Mouse (Mus musculus): ENCODE results near the gene Fam198a.

Gene Fam198a

GRCm38 (mm10) chr9:121950418-121951113, at the start of gene Fam198a:
Fam198a (plus strand) TSS chr9:121950988.
- DNase-seq: peak; percentile 83

- no peak for DNase-seq
These were observed 48.8 kb upstream of the Fam198a start for GRCm38 (mm10) chr9:121901710-121902700.

DNA sequence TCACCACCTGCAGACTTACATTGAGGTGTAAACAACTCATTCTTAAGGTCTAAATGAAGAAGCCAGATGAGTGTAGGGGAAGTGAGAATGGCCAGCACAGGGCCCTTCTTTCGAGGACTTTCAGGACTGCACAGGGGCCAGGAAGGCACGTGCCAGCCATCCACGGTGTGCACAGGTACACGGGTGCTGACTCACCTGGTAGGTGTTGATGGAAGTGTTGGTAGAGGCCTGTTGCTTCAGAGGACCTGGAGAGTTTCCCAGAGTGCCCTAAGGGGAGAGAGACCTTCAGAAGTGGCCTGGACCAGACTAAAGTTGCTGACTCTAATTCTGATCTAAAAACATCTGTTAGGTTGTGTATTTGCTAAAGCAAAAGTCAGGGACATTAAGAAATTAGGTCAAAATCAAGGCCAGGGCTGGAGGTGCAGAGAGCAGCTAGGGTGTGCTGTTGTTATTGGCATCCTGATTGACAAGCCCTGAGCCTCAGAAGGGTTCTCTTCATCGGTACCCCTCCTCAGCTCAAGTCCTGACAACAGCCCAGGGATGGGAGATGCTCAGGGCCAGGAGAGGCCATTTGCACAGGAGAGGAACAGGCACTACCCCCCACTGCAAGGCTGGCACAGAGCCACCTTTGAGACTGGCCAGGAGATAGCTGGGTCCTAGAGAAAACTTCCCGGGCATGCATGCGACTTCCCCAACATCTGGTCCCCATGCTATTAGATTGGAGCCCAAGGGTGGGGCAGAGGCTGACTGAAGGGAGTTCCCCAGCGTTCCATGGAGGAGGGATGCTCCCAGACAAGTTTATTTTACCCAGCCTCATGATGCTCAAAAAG, 47.1 kb upstream of the Fam198a start:
- DNase-seq: no peak

- no peak for DNase-seq
These were observed 46.5 kb upstream of the Fam198a start for GRCm38 (mm10) chr9:121904319-121904718.

GRCm38 (mm10) chr9:121904946-121905345, 45.8 kb upstream of the Fam198a start:
- DNase-seq: no peak

GRCm38 (mm10) chr9:121905556-121906185, 45.1 kb upstream of the Fam198a start:
- DNase-seq: no peak

GRCm38 (mm10) chr9:121906456-121906855, 44.3 kb upstream of the Fam198a start:
- no peak for DNase-seq

GRCm38 (mm10) chr9:121907356-121908070, 43.3 kb upstream of the Fam198a start:
- no peak for DNase-seq

DNA sequence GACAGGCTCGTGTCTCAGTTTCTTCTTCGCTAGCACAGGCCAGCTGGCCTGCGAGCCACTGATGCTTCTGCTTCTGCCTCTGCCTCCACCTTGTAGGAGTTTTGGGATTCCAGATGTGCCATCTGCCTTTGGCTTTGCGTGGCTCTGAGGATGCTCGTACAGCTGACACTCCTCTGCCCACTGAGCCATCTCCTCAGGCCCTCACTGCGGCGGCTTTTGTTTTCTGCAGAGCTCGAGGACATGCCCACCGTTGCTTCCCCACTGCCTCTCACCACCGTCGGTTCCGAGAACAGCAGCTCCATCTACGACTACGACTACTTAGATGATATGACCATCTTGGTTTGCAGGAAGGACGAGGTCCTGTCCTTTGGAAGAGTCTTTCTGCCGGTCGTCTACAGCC, 42.5 kb upstream of the Fam198a start:
- no peak for DNase-seq

- DNase-seq: no peak
These were observed 41.2 kb upstream of the Fam198a start for GRCm38 (mm10) chr9:121909635-121910034.

GRCm38 (mm10) chr9:121911196-121911595, 39.6 kb upstream of the Fam198a start:
- no peak for DNase-seq

DNA sequence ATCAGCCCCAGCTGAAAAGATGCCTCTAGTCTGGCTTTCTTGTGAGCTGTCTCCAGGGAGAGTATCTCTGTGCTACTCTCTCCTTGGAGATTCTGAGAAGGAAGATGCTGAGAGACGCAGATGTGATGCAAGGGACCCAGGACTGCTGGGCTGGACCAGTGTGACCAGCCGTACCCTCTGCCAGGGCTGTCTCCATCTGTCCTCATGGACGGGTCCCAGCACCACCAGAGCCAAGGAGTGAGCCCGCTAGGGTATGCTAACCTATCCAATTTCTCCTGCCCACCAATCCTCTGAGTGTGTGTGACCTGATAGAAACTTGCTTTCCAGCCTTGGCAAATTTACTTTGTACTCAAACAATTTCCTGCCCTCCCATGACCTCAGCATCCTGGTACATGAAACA, 38.0 kb upstream of the Fam198a start:
- DNase-seq: no peak

DNA sequence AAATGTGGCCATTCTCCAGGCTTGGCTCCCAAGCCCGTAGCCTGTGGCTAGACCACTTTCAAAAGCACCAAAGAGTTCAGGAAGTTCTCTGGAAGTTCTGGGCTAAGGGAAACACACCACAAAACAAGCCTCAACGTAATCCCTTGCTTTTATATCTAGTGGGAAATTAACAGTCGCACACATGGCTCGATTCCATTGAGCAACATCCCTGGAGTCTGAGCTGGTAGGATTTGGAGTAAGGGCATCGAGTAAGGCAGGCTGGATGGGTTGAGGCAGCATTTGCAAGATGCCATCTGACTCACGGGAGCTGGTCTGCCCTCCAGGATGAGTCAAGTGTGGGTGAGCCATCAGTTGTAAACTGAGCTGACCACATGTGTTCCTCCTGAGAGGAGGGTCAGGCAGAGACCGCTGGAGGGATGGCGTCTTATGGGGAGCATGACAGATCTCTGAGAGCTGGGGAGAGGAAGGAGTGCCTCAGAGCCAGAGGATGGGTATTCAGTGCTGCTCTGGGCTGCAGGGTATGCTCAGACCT, 36.5 kb upstream of the Fam198a start:
- DNase-seq: no peak

GRCm38 (mm10) chr9:121915056-121915455, 35.7 kb upstream of the Fam198a start:
- no peak for DNase-seq

GRCm38 (mm10) chr9:121916102-121916501, 34.7 kb upstream of the Fam198a start, which contains the start of gene Cyp8b1:
Cyp8b1 (minus strand) TSS chr9:121916305.
- DNase-seq: no peak

DNA sequence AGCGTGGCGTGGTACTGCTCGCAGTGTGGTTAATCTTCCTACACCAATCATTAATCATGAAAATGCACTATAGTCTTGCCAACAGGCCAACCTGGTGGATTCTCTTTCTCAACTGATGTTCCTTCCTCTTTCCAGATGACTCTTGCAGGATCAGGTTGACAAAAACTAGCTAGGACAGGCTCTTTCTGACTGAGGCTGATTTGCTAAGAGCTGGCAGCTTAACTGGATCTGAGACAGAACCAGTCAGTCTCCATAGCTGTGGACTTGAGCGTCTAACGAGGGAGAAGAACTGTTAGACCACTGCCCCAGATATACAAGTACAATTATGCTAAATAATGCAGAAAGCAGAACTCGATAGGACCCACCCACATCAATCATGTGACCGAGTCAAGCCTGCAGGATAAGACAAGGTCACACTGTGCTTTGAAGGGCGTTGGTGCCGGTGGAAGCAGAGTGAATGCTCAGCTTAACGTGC, 31.7 kb upstream of the Fam198a start:
- no peak for DNase-seq

DNA sequence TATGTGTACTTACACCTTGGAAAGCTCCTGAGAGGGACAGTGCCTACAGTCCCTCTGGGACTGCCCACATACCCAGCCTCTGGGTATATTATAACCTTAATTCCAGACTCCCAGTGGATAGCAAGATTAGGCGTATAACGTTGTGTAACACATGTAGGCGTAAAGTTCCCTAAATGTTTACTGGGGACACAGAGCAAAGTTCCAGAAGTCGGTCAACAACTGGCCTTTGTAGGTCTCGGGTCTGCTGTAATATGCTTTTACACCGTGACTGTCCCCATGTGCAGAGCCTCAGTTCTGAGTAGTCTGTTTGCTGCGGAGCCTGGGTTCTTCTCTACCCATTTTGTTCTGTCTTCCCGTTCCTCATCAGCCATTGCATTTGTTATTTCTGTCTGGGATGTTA, 27.3 kb upstream of the Fam198a start:
- no peak for DNase-seq

GRCm38 (mm10) chr9:121923906-121924305, 26.9 kb upstream of the Fam198a start:
- no peak for DNase-seq

- DNase-seq: no peak
These were observed 25.8 kb upstream of the Fam198a start for GRCm38 (mm10) chr9:121924901-121925560.

- no peak for DNase-seq
These were observed 24.8 kb upstream of the Fam198a start for GRCm38 (mm10) chr9:121925959-121926358.
